Mouse (Mus musculus): ENCODE results near the gene Olfr1356.
A peak's percentile ranks its signal among the peaks of the same experiment; 100 is the strongest.
"Not testable (repeated sequence)": the region's sequence is repeated elsewhere in the genome, so short reads cannot be mapped to it uniquely, and the experiment has no call there.

Gene Olfr1356

DNA sequence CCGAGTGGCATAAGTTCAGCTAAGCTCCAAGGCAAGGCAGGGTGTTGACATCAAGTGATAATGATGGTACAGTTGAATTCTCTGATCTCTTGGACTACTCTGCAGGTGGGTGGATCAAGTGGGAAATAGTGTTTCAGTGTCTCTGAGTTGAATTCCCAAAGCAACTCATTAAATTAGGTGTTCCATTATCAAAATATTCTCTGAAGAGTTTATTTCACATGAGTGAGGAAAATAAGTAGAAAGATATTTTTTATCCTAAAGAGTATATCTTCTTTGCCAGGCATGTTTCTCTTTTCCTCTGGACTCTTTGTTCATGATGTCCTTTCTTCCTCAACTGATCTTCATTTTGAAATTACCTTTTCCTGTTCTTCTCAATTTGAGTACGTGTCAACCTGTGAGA is at the start of gene Olfr1356:
Gene Olfr1356 (minus strand): TSS at position 101 of the 400 bp plus-strand sequence.
- DNase-seq (ENCODE audit: low spot score in 2 of 2), result no peak

GRCm38 (mm10) chr10:78875240-78875639 is 23.3 kb upstream of the Olfr1356 start, which contains the start of gene Olfr1355:
Olfr1355 (plus strand) TSS chr10:78875540.
- DNase-seq (ENCODE audit: low spot score in 2 of 2), result no peak

GRCm38 (mm10) chr10:78840456-78840855 is 11.5 kb downstream of the Olfr1356 start:
- not testable (repeated sequence) for DNase-seq (ENCODE audit: low spot score in 2 of 2)

GRCm38 (mm10) chr10:78812358-78813060 is 39.5 kb downstream of the Olfr1356 start:
- peak; percentile 74 to 80 for DNase-seq (ENCODE audit: low spot score in 2 of 2)

GRCm38 (mm10) chr10:78801449-78801848 is 50.5 kb downstream of the Olfr1356 start:
- no peak for DNase-seq (ENCODE audit: low spot score in 2 of 2)
